Mouse (Mus musculus): ENCODE measurements around the gene 4933428G20Rik.

DNA sequence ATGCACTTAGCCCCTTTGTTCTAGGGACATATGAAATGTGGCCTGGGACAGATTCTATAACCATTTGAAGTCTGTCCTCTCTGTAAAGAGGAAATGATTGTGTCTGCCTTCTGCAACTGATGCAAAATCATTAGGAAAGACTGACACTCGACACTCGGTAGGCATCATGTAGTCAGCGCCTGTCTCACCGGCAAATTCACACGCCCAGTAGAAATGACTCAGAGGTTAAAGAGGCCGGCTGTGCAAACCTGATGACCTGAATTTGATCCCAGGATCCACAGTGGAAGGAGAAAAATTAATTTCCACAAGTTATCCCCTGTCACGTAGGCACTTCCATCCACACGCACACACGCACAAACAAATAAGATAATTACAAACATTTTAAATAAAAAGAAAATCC lies 24.2 kb upstream of the 4933428G20Rik start:
- TF ChIP-seq CTCF (IDR thresholded peaks at IDR 0.05) (no peak), EP300 (IDR thresholded peaks at IDR 0.05) (no peak)

Data from lung, postnatal 0 days (tissue).